Mouse (Mus musculus) forebrain, embryonic 13.5 days (tissue): Measurements from ENCODE around the gene A830031A19Rik. TPM values are rescaled to one million over a fixed set of nuclear protein-coding genes. Genes with fewer than 3 reads are reported as not detected.

ENCODE experiments used
- ATAC-seq: fragments of 200-750 bp; cut with Nextera tagmentation; 2 replicates; pipeline ENCODE4 v1.8.0; 2017
- H3K27ac ChIP-seq: fragments of 300-500 bp; sonication (generic); 2 replicates; pipeline ENCODE4 v1.5.1; 2015; ENCODE audit warnings: inconsistent platforms, mild to moderate bottlenecking, moderate library complexity
- H3K27me3 ChIP-seq: fragments of 300-500 bp; sonication (generic); 2 replicates; pipeline ENCODE4 v1.6.1; 2015; ENCODE audit warnings: mild to moderate bottlenecking, inconsistent platforms
- H3K36me3 ChIP-seq: fragments of 300-500 bp; sonication (generic); 2 replicates; pipeline ENCODE4 v1.6.1; 2015; ENCODE audit warnings: mild to moderate bottlenecking, inconsistent platforms; ENCODE audit not compliant: poor library complexity, severe bottlenecking
- H3K4me1 ChIP-seq: fragments of 300-500 bp; sonication (generic); 2 replicates; pipeline ENCODE4 v1.6.1; 2015; ENCODE audit warnings: inconsistent platforms
- H3K4me2 ChIP-seq: fragments of 300-500 bp; sonication (generic); 2 replicates; pipeline ENCODE4 v1.6.1; 2015; ENCODE audit warnings: inconsistent platforms, mild to moderate bottlenecking, moderate library complexity
- H3K4me3 ChIP-seq: fragments of 300-500 bp; sonication (generic); 2 replicates; pipeline ENCODE4 v1.5.1; 2015; ENCODE audit warnings: mild to moderate bottlenecking, inconsistent platforms
- H3K9ac ChIP-seq: fragments of 300-500 bp; sonication (generic); 2 replicates; pipeline ENCODE4 v1.6.1; 2015; ENCODE audit warnings: mild to moderate bottlenecking, inconsistent platforms
- H3K9me3 ChIP-seq: fragments of 300-500 bp; sonication (generic); replicated peaks from 2 replicates; pipeline ENCODE4 v1.6.1; 2016; ENCODE audit warnings: inconsistent platforms
- WGBS: fragments of 180-500 bp; shearing (Covaris S2); methylation state at CpG from one replicate; pipeline ENCODE4 v1.1.7; 2015; 5-methylcytosine and 5-hydroxymethylcytosine counted together
- polyA plus RNA-seq: library from polyadenylated mRNA; unstranded; fragments of >200 nt; fragmentation: Nextera tagmentation; extraction: Ambion mirVana; gene quantifications from 2 replicates; pipeline ENCODE4 v1.2.1, GENCODE M21; 2015

The A830031A19Rik gene
- polyA plus RNA-seq, 1 experiment from 2014 or later = not detected

GRCm38 (mm10) chr11:24095236-24095635 lies 20.4 kb upstream of the A830031A19Rik start:
- peak; percentile 74 for ATAC-seq

GRCm38 (mm10) chr11:24094086-24094487 lies 19.2 kb upstream of the A830031A19Rik start:
- WGBS = 31% methylated on average over 5 of the region's 5 CpGs
- H3K9ac ChIP-seq = peak overlapping the region; percentile 52
- 0 out of 2 replicates have a peak overlapping the region, but pooled peaks have one; percentile 2 for H3K4me3 ChIP-seq
- peaks cover 15% of the 10 kb centered on the region; the same call in 1 of the 2 replicates for H3K36me3 ChIP-seq
- H3K4me2 ChIP-seq = peak overlapping the region; percentile 54
- no peaks in the 10 kb centered on the region for H3K9me3 ChIP-seq
- no peaks in the 10 kb centered on the region for H3K27me3 ChIP-seq
- no peak for ATAC-seq
- peak overlapping the region; percentile 93 for H3K27ac ChIP-seq
- H3K4me1 ChIP-seq = peaks cover 97% of the 10 kb centered on the region

More at GRCm38 (mm10) chr11:24095236-24095635, 20.4 kb upstream of the A830031A19Rik start:
- Histone ChIP-seq H3K9ac (peak overlapping the region; percentile 52), H3K4me2 (peak overlapping the region; percentile 54), H3K9me3 (no peaks in the 10 kb centered on the region), H3K4me3 (peak overlapping the region; percentile 20), H3K27me3 (no peaks in the 10 kb centered on the region), H3K4me1 (peaks cover 97% of the 10 kb centered on the region), H3K36me3 (peaks cover 7% of the 10 kb centered on the region; the same call in 1 of the 2 replicates), H3K27ac (peak overlapping the region; percentile 93)
- 22% methylated on average over 9 of the region's 9 CpGs for WGBS

- H3K27me3 ChIP-seq = no peaks in the 10 kb centered on the region
- ATAC-seq = no peak
- H3K4me1 ChIP-seq = peaks cover 97% of the 10 kb centered on the region
- H3K9me3 ChIP-seq = no peaks in the 10 kb centered on the region
- peak overlapping the region; percentile 81 for H3K27ac ChIP-seq
- H3K4me3 ChIP-seq = no peak overlapping the region
- 52% methylated on average over 3 of the region's 3 CpGs for WGBS
- peaks cover 30% of the 10 kb centered on the region for H3K36me3 ChIP-seq
- peak overlapping the region; percentile 45 for H3K9ac ChIP-seq
- peak overlapping the region; percentile 33 for H3K4me2 ChIP-seq
Observed at GRCm38 (mm10) chr11:24092618-24093017, 17.8 kb upstream of the A830031A19Rik start.

GRCm38 (mm10) chr11:24091393-24092080 lies 16.7 kb upstream of the A830031A19Rik start:
- H3K4me1 ChIP-seq = peaks cover 97% of the 10 kb centered on the region
- ATAC-seq = no peak
- WGBS = 20% methylated on average over 15 of the region's 15 CpGs
- peak overlapping the region; percentile 68 for H3K27ac ChIP-seq
- H3K4me2 ChIP-seq = peak overlapping the region; percentile 57
- H3K9ac ChIP-seq = peak overlapping the region; percentile 56
- no peaks in the 10 kb centered on the region for H3K27me3 ChIP-seq
- peak overlapping the region; percentile 25 for H3K4me3 ChIP-seq
- H3K9me3 ChIP-seq = no peaks in the 10 kb centered on the region
- H3K36me3 ChIP-seq = peaks cover 41% of the 10 kb centered on the region

GRCm38 (mm10) chr11:24090443-24090842 lies 15.6 kb upstream of the A830031A19Rik start:
- Histone ChIP-seq H3K27ac (peak overlapping the region; percentile 65), H3K9ac (peak overlapping the region; percentile 50; the same call in 1 of the 2 replicates), H3K27me3 (no peaks in the 10 kb centered on the region), H3K9me3 (no peaks in the 10 kb centered on the region), H3K4me3 (no peak overlapping the region), H3K4me1 (peaks cover 97% of the 10 kb centered on the region), H3K4me2 (peak overlapping the region; percentile 95), H3K36me3 (peaks cover 52% of the 10 kb centered on the region)
- 71% methylated on average over 4 of the region's 4 CpGs for WGBS
- ATAC-seq = no peak

GRCm38 (mm10) chr11:24087069-24087468 lies 12.2 kb upstream of the A830031A19Rik start:
- peak overlapping the region; percentile 41 for H3K9ac ChIP-seq
- H3K4me1 ChIP-seq = peaks cover 91% of the 10 kb centered on the region
- 67% methylated on average over 4 of the region's 4 CpGs for WGBS
- H3K27ac ChIP-seq = peak overlapping the region; percentile 77
- H3K9me3 ChIP-seq = no peaks in the 10 kb centered on the region
- H3K4me3 ChIP-seq = no peak overlapping the region
- H3K27me3 ChIP-seq = no peaks in the 10 kb centered on the region
- no peak for ATAC-seq
- H3K36me3 ChIP-seq = peaks cover 48% of the 10 kb centered on the region
- H3K4me2 ChIP-seq = peak overlapping the region; percentile 95

GRCm38 (mm10) chr11:24085986-24086385 lies 11.1 kb upstream of the A830031A19Rik start:
- H3K4me1 ChIP-seq = peaks cover 81% of the 10 kb centered on the region
- peak overlapping the region; percentile 77 for H3K27ac ChIP-seq
- H3K4me3 ChIP-seq = peak overlapping the region; percentile 18
- H3K27me3 ChIP-seq = no peaks in the 10 kb centered on the region
- H3K9me3 ChIP-seq = no peaks in the 10 kb centered on the region
- no peak for ATAC-seq
- H3K36me3 ChIP-seq = peaks cover 48% of the 10 kb centered on the region
- peak overlapping the region; percentile 95 for H3K4me2 ChIP-seq
- peak overlapping the region; percentile 58 for H3K9ac ChIP-seq
- WGBS = 62% methylated on average over 6 of the region's 6 CpGs

GRCm38 (mm10) chr11:24084590-24084989 lies 9.7 kb upstream of the A830031A19Rik start:
- peaks cover 43% of the 10 kb centered on the region for H3K36me3 ChIP-seq
- H3K27ac ChIP-seq = peak overlapping the region; percentile 87
- H3K9me3 ChIP-seq = no peaks in the 10 kb centered on the region
- 23% methylated on average over 4 of the region's 4 CpGs for WGBS
- peak overlapping the region; percentile 95 for H3K4me2 ChIP-seq
- H3K4me1 ChIP-seq = peaks cover 67% of the 10 kb centered on the region
- H3K9ac ChIP-seq = peak overlapping the region; percentile 69
- H3K27me3 ChIP-seq = no peaks in the 10 kb centered on the region
- ATAC-seq = no peak
- peak overlapping the region; percentile 22 for H3K4me3 ChIP-seq

- Histone ChIP-seq H3K4me3 (peak overlapping the region; percentile 65), H3K4me1 (peaks cover 62% of the 10 kb centered on the region), H3K9me3 (no peaks in the 10 kb centered on the region), H3K27me3 (no peaks in the 10 kb centered on the region), H3K4me2 (peak overlapping the region; percentile 95), H3K36me3 (peaks cover 40% of the 10 kb centered on the region), H3K9ac (peak overlapping the region; percentile 96), H3K27ac (peak overlapping the region; percentile 100)
- WGBS = 27% methylated on average over 3 of the region's 3 CpGs
- ATAC-seq = no peak
Observed at GRCm38 (mm10) chr11:24084077-24084476, 9.2 kb upstream of the A830031A19Rik start.

GRCm38 (mm10) chr11:24083423-24083822 lies 8.6 kb upstream of the A830031A19Rik start:
- H3K4me2 ChIP-seq = peak overlapping the region; percentile 95
- H3K27me3 ChIP-seq = no peaks in the 10 kb centered on the region
- ATAC-seq = no peak
- peaks cover 56% of the 10 kb centered on the region for H3K4me1 ChIP-seq
- peak overlapping the region; percentile 96 for H3K9ac ChIP-seq
- H3K4me3 ChIP-seq = peak overlapping the region; percentile 65
- no peaks in the 10 kb centered on the region for H3K9me3 ChIP-seq
- peaks cover 33% of the 10 kb centered on the region for H3K36me3 ChIP-seq
- 28% methylated on average over 7 of the region's 7 CpGs for WGBS
- H3K27ac ChIP-seq = peak overlapping the region; percentile 100

- Histone ChIP-seq H3K36me3 (peaks cover 29% of the 10 kb centered on the region), H3K27ac (peak overlapping the region; percentile 100), H3K4me2 (peak overlapping the region; percentile 95), H3K4me1 (peaks cover 52% of the 10 kb centered on the region), H3K9ac (peak overlapping the region; percentile 96), H3K27me3 (no peaks in the 10 kb centered on the region), H3K4me3 (peak overlapping the region; percentile 65), H3K9me3 (no peaks in the 10 kb centered on the region)
- ATAC-seq = no peak
- WGBS = 25% methylated on average over 1 of the region's 1 CpGs
Observed at GRCm38 (mm10) chr11:24083076-24083405, 8.2 kb upstream of the A830031A19Rik start.

GRCm38 (mm10) chr11:24082385-24083075 lies 7.7 kb upstream of the A830031A19Rik start:
- no peaks in the 10 kb centered on the region for H3K27me3 ChIP-seq
- peak overlapping the region; percentile 65 for H3K4me3 ChIP-seq
- peak overlapping the region; percentile 100 for H3K27ac ChIP-seq
- H3K4me1 ChIP-seq = peaks cover 47% of the 10 kb centered on the region
- H3K4me2 ChIP-seq = peak overlapping the region; percentile 95
- H3K9ac ChIP-seq = peak overlapping the region; percentile 96
- no peak for ATAC-seq
- WGBS = 7% methylated on average over 11 of the region's 11 CpGs
- peaks cover 24% of the 10 kb centered on the region for H3K36me3 ChIP-seq
- H3K9me3 ChIP-seq = no peaks in the 10 kb centered on the region
